Mouse (Mus musculus): ENCODE results near the gene Pgap2.

Gene Pgap2

GRCm38 (mm10) chr7:102239591-102239990 lies 29.6 kb downstream of the Pgap2 start:
- in situ Hi-C loops (cut with MboI, MseI): no loop called here

- in situ Hi-C loops (cut with MboI, MseI): no loop called here
Measured at GRCm38 (mm10) chr7:102242371-102242770, 32.4 kb downstream of the Pgap2 start.

GRCm38 (mm10) chr7:102242917-102243316 lies 32.9 kb downstream of the Pgap2 start:
- in situ Hi-C loops (cut with MboI, MseI): no loop called here

- in situ Hi-C loops (cut with MboI, MseI): no loop called here
Measured at GRCm38 (mm10) chr7:102243870-102244269, 33.9 kb downstream of the Pgap2 start.

- in situ Hi-C loops (cut with MboI, MseI): no loop called here
Measured at GRCm38 (mm10) chr7:102244782-102245535, 35.0 kb downstream of the Pgap2 start.

- in situ Hi-C loops (cut with MboI, MseI): no loop called here
Measured at GRCm38 (mm10) chr7:102245775-102246174, 35.8 kb downstream of the Pgap2 start.

GRCm38 (mm10) chr7:102246265-102246664 lies 36.3 kb downstream of the Pgap2 start:
- in situ Hi-C loops (cut with MboI, MseI): no loop called here

GRCm38 (mm10) chr7:102246956-102247797 lies 37.2 kb downstream of the Pgap2 start:
- in situ Hi-C loops (cut with MboI, MseI): no loop called here

- in situ Hi-C loops (cut with MboI, MseI): no loop called here
Measured at GRCm38 (mm10) chr7:102248691-102249404, 38.8 kb downstream of the Pgap2 start.

- in situ Hi-C loops (cut with MboI, MseI): no loop called here
Measured at GRCm38 (mm10) chr7:102249531-102249895, 39.5 kb downstream of the Pgap2 start.

GRCm38 (mm10) chr7:102249896-102250630 lies 40.1 kb downstream of the Pgap2 start:
- in situ Hi-C loops (cut with MboI, MseI): no loop called here

GRCm38 (mm10) chr7:102250631-102251214 lies 40.7 kb downstream of the Pgap2 start:
- in situ Hi-C loops (cut with MboI, MseI): no loop called here

- in situ Hi-C loops (cut with MboI, MseI): no loop called here
Measured at GRCm38 (mm10) chr7:102253631-102254030, 43.6 kb downstream of the Pgap2 start.

GRCm38 (mm10) chr7:102255954-102256353 lies 45.9 kb downstream of the Pgap2 start, which contains the start of gene Rhog:
Gene Rhog (minus strand): TSS chr7:102256054.
- in situ Hi-C loops (cut with MboI, MseI): no loop called here

GRCm38 (mm10) chr7:102256636-102257035 lies 46.6 kb downstream of the Pgap2 start:
- in situ Hi-C loops (cut with MboI, MseI): no loop called here

GRCm38 (mm10) chr7:102258189-102258588 lies 48.2 kb downstream of the Pgap2 start:
- in situ Hi-C loops (cut with MboI, MseI): no loop called here

- in situ Hi-C loops (cut with MboI, MseI): no loop called here
Measured at GRCm38 (mm10) chr7:102258753-102259152, 48.7 kb downstream of the Pgap2 start.

GRCm38 (mm10) chr7:102259716-102260479 lies 49.9 kb downstream of the Pgap2 start:
- in situ Hi-C loops (cut with MboI, MseI): no loop called here

- in situ Hi-C loops (cut with MboI, MseI): no loop called here
Measured at GRCm38 (mm10) chr7:102260518-102260917, 50.5 kb downstream of the Pgap2 start.

- in situ Hi-C loops (cut with MboI, MseI): no loop called here
Measured at GRCm38 (mm10) chr7:102263020-102263419, 53.0 kb downstream of the Pgap2 start.

Data from T-helper 2 cell (primary cell).